In genomic region chr16:11778191-11778590, GRCm38 (mm10) we compare ENCODE assay signal across 21 mouse cellular contexts.
A peak's percentile ranks its signal among the peaks of the same experiment; 100 is the strongest.
DNase-seq lines count a peak whose midpoint lies in the region; ATAC-seq and TF ChIP-seq lines count a peak whose summit lies in the region.
"Had no signal": no experiment of that assay in that cellular context is flagged by ENCODE, and none has a peak within 500 bp of the region (broad histone marks: within the 10 kb centered on the region; RNA-seq: fewer than 3 reads in every experiment).

No protein-coding gene starts in this region.

- WGBS in limb, embryonic 14.5 days, result 69% methylated on average over 5 of the region's 5 CpGs
- 84% methylated on average over 5 of the region's 5 CpGs for WGBS in limb, embryonic 10.5 days
- 73% methylated on average over 5 of the region's 5 CpGs for WGBS in stomach, embryonic 16.5 days
- WGBS in heart, embryonic 12.5 days, result 69% methylated on average over 5 of the region's 5 CpGs
- 79% methylated on average over 5 of the region's 5 CpGs for WGBS in forebrain, embryonic 16.5 days

- no peaks in the 10 kb centered on the region for H3K27me3 ChIP-seq in limb, embryonic 14.5 days (ENCODE audit: control insufficient read depth, insufficient read depth, low read length)
- no peaks in the 10 kb centered on the region for H3K27me3 ChIP-seq in limb, embryonic 10.5 days (ENCODE audit: low read depth, poor library complexity, severe bottlenecking)
- no peaks in the 10 kb centered on the region for H3K27me3 ChIP-seq in stomach, embryonic 16.5 days (ENCODE audit: control insufficient read depth, insufficient read depth, low read length)
- no peaks in the 10 kb centered on the region for H3K27me3 ChIP-seq in heart, embryonic 12.5 days (replicated peaks)
- H3K27me3 ChIP-seq in forebrain, embryonic 16.5 days (replicated peaks; ENCODE audit: control insufficient read depth, insufficient read depth, low read length), result no peaks in the 10 kb centered on the region
- H3K27me3 ChIP-seq: hindbrain, embryonic 12.5 days; limb, embryonic 13.5 days had no signal

- H3K9me3 ChIP-seq in limb, embryonic 14.5 days (ENCODE audit: control insufficient read depth, low read length), result no peaks in the 10 kb centered on the region
- no peaks in the 10 kb centered on the region for H3K9me3 ChIP-seq in limb, embryonic 10.5 days (replicated peaks)
- H3K9me3 ChIP-seq in stomach, embryonic 16.5 days (replicated peaks; ENCODE audit: control insufficient read depth, low read length), result no peaks in the 10 kb centered on the region
- H3K9me3 ChIP-seq in heart, embryonic 12.5 days (replicated peaks), result no peaks in the 10 kb centered on the region
- H3K9me3 ChIP-seq in forebrain, embryonic 16.5 days (ENCODE audit: control insufficient read depth, low read length), result no peaks in the 10 kb centered on the region
- H3K9me3 ChIP-seq: heart, embryonic 10.5 days; hindbrain, embryonic 12.5 days; limb, embryonic 13.5 days; megakaryocyte, embryonic 14.5 days had no signal

- H3K4me3 ChIP-seq in limb, embryonic 14.5 days (replicated peaks; ENCODE audit: low read length), result no peak overlapping the region
- H3K4me3 ChIP-seq in limb, embryonic 10.5 days, result no peak overlapping the region
- no peak overlapping the region for H3K4me3 ChIP-seq in stomach, embryonic 16.5 days (replicated peaks; ENCODE audit: low read length)
- no peak overlapping the region for H3K4me3 ChIP-seq in heart, embryonic 12.5 days
- H3K4me3 ChIP-seq in forebrain, embryonic 16.5 days (replicated peaks; ENCODE audit: low read length), result no peak overlapping the region
- H3K4me3 ChIP-seq: heart, embryonic 10.5 days; hindbrain, embryonic 12.5 days; limb, embryonic 13.5 days; megakaryocyte, embryonic 14.5 days had no signal

- peak; percentile 22 for DNase-seq in cerebellum, adult 9-11 months
- no peak for DNase-seq in cerebellum, postnatal 36 days
- peak; percentile 36 for DNase-seq in limb, embryonic 14.5 days (ENCODE audit: low spot score)
- DNase-seq in limb, embryonic 10.5 days (ENCODE audit: low spot score), result no peak
- peak; percentile 59 for DNase-seq in brain, adult 2 months (ENCODE audit: low read depth, low spot score)
- DNase-seq: adrenal gland, adult 8-10 months; gastrocnemius, postnatal 14 days; heart, postnatal 14 days; kidney, adult 2 months; kidney, postnatal 10 days; lung, postnatal 14 days; midbrain, embryonic 14.5 days; right cerebral cortex, postnatal 14 days; thymus, postnatal 25 days had no signal

- H3K4me1 ChIP-seq in limb, embryonic 14.5 days (ENCODE audit: control insufficient read depth, insufficient read depth, low read length), result no peaks in the 10 kb centered on the region
- peaks cover 6% of the 10 kb centered on the region; the same call in 1 of the 2 replicates for H3K4me1 ChIP-seq in limb, embryonic 10.5 days
- H3K4me1 ChIP-seq in stomach, embryonic 16.5 days (ENCODE audit: control insufficient read depth, insufficient read depth, low read length), result peaks cover 4% of the 10 kb centered on the region; the same call in 1 of the 2 replicates
- H3K4me1 ChIP-seq in heart, embryonic 12.5 days (replicated peaks), result peaks cover 21% of the 10 kb centered on the region
- H3K4me1 ChIP-seq in forebrain, embryonic 16.5 days (replicated peaks; ENCODE audit: control insufficient read depth, insufficient read depth, low read length), result no peaks in the 10 kb centered on the region; the same call in 1 of the 2 replicates
- H3K4me1 ChIP-seq: hindbrain, embryonic 12.5 days had no signal

- no peak overlapping the region for H3K9ac ChIP-seq in limb, embryonic 14.5 days (ENCODE audit: low read depth, low read length, severe bottlenecking)
- H3K9ac ChIP-seq in stomach, embryonic 16.5 days (ENCODE audit: low read length), result no peak overlapping the region
- H3K9ac ChIP-seq in heart, embryonic 12.5 days, result no peak overlapping the region
- H3K9ac ChIP-seq in forebrain, embryonic 16.5 days (replicated peaks; ENCODE audit: low read depth, low read length), result no peak overlapping the region
- H3K9ac ChIP-seq: hindbrain, embryonic 12.5 days; limb, embryonic 13.5 days had no signal

- no peaks in the 10 kb centered on the region for H3K36me3 ChIP-seq in limb, embryonic 14.5 days (ENCODE audit: control insufficient read depth, insufficient read depth, low read length)
- H3K36me3 ChIP-seq in limb, embryonic 10.5 days, result no peaks in the 10 kb centered on the region
- H3K36me3 ChIP-seq in stomach, embryonic 16.5 days (ENCODE audit: control insufficient read depth, insufficient read depth, low read length), result no peaks in the 10 kb centered on the region
- no peaks in the 10 kb centered on the region for H3K36me3 ChIP-seq in heart, embryonic 12.5 days
- no peaks in the 10 kb centered on the region for H3K36me3 ChIP-seq in forebrain, embryonic 16.5 days (ENCODE audit: control insufficient read depth, insufficient read depth)
- H3K36me3 ChIP-seq: heart, embryonic 10.5 days; hindbrain, embryonic 12.5 days; limb, embryonic 13.5 days had no signal

- H3K4me2 ChIP-seq in limb, embryonic 14.5 days (replicated peaks; ENCODE audit: low read depth, low read length, severe bottlenecking), result no peak overlapping the region
- H3K4me2 ChIP-seq in stomach, embryonic 16.5 days (ENCODE audit: low read depth, low read length), result no peak overlapping the region
- H3K4me2 ChIP-seq in heart, embryonic 12.5 days, result no peak overlapping the region
- no peak overlapping the region for H3K4me2 ChIP-seq in forebrain, embryonic 16.5 days (ENCODE audit: low read length)
- H3K4me2 ChIP-seq: hindbrain, embryonic 12.5 days; limb, embryonic 13.5 days had no signal

- H3K27ac ChIP-seq in limb, embryonic 14.5 days (replicated peaks; ENCODE audit: low read depth, low read length), result no peak overlapping the region
- H3K27ac ChIP-seq in limb, embryonic 10.5 days, result no peak overlapping the region
- H3K27ac ChIP-seq in stomach, embryonic 16.5 days (ENCODE audit: low read length), result peak overlapping the region; percentile 29
- no peak overlapping the region for H3K27ac ChIP-seq in heart, embryonic 12.5 days (ENCODE audit: poor library complexity, severe bottlenecking)
- H3K27ac ChIP-seq in forebrain, embryonic 16.5 days (ENCODE audit: low read length), result no peak overlapping the region
- H3K27ac ChIP-seq: heart, embryonic 10.5 days; hindbrain, embryonic 12.5 days; limb, embryonic 13.5 days had no signal

- ATAC-seq in limb, embryonic 14.5 days (ENCODE audit: low FRiP score, low read depth), result no peak
- no peak for ATAC-seq in stomach, embryonic 16.5 days (ENCODE audit: insufficient read depth, low FRiP score)
- no peak for ATAC-seq in heart, embryonic 12.5 days (ENCODE audit: insufficient number of reproducible peaks, low FRiP score)
- no peak for ATAC-seq in forebrain, embryonic 16.5 days

- no peak for TF ChIP-seq POLR2A in limb, embryonic 14.5 days (IDR thresholded peaks at IDR 0.05; ENCODE audit: borderline replicate concordance, extremely low read depth, insufficient read depth, insufficient read length)

Comparison
In these comparisons a context has a peak if more than half of its experiments do, and no peak if none do; other contexts are left out.
1. DNase-seq: peak in cerebellum, adult 9-11 months (single experiment), limb, embryonic 14.5 days (single experiment) and brain, adult 2 months (single experiment); none in cerebellum, postnatal 36 days (0 of 2) and limb, embryonic 10.5 days (single experiment).